Mouse (Mus musculus) G1E (cell line): ENCODE data around the gene Cdr2.

ENCODE experiments used
- CTCF ChIP-seq: IDR thresholded peaks from 2 replicates; pipeline ENCODE4 v1.5.1; 2012; ENCODE audit warnings: low read depth, low read length, inconsistent platforms, mixed read lengths
- GATA1 ChIP-seq: IDR thresholded peaks from 2 replicates; pipeline ENCODE4 v1.6.1; 2012; ENCODE audit warnings: borderline replicate concordance, low read length, inconsistent platforms, mixed read lengths
- GATA2 ChIP-seq: IDR thresholded peaks from 2 replicates; pipeline ENCODE4 v1.6.1; 2012; ENCODE audit warnings: low read depth, low read length, inconsistent platforms, borderline replicate concordance
- POLR2AphosphoS5 ChIP-seq: IDR thresholded peaks from 2 replicates; pipeline ENCODE4 v1.6.1; 2012; ENCODE audit warnings: low read depth, low read length, inconsistent platforms; ENCODE audit not compliant: insufficient replicate concordance

- no peak for TF ChIP-seq GATA1
- no peak for TF ChIP-seq CTCF
- TF ChIP-seq GATA2: no peak
- TF ChIP-seq POLR2AphosphoS5: no peak
Observed at GRCm38 (mm10) chr7:120999021-120999530, 17.0 kb upstream of the Cdr2 start.
